Mouse (Mus musculus) MEL (cell line): Measurements from ENCODE around the gene Psmg3. TPM values are rescaled to one million over a fixed set of nuclear protein-coding genes. Genes with fewer than 3 reads are reported as not detected.

Experiments
- CTCF ChIP-seq, 3 experiments: IDR thresholded peaks in 2 of 3; conservative IDR thresholded peaks in 1 of 3; 2 replicates each; pipeline ENCODE4 v1.5.1; 2011 to 2012; ENCODE audit warnings: low read length in 3 of 3, low read depth in 2 of 3, mild to moderate bottlenecking in 2 of 3, improper control_type of control experiment in 1 of 3, inconsistent platforms in 1 of 3, mixed read lengths in 1 of 3, moderate library complexity in 1 of 3; ENCODE audit not compliant: control insufficient read depth in 1 of 3, insufficient read depth in 1 of 3, poor library complexity in 1 of 3, severe bottlenecking in 1 of 3
- E2F4 ChIP-seq: IDR thresholded peaks from 2 replicates; pipeline ENCODE4 v1.6.1; 2011; ENCODE audit warnings: low read depth, low read length, improper control_type of control experiment, borderline replicate concordance
- ELF1 ChIP-seq: IDR thresholded peaks from 2 replicates; pipeline ENCODE4 v1.6.1; 2014; ENCODE audit warnings: low read depth, mild to moderate bottlenecking, inconsistent platforms, low read length, improper control_type of control experiment, moderate library complexity
- EP300 ChIP-seq, 2 experiments: IDR thresholded peaks; 2 replicates each; pipeline ENCODE4 v1.6.1; 2011; ENCODE audit warnings: improper control_type of control experiment in 2 of 2, low read length in 2 of 2, low read depth in 1 of 2, mild to moderate bottlenecking in 1 of 2
- GATA1 ChIP-seq: IDR thresholded peaks from 2 replicates; pipeline ENCODE4 v1.6.1; 2011; ENCODE audit warnings: low read depth, low read length, improper control_type of control experiment
- HCFC1 ChIP-seq: IDR thresholded peaks from 2 replicates; pipeline ENCODE4 v1.6.1; 2012; ENCODE audit warnings: low read depth, mild to moderate bottlenecking, inconsistent platforms, low read length, improper control_type of control experiment, moderate library complexity
- NELFE ChIP-seq: IDR thresholded peaks from 2 replicates; pipeline ENCODE4 v1.6.1; 2011; ENCODE audit warnings: low read depth, low read length, improper control_type of control experiment
- POLR2A ChIP-seq, 2 experiments: IDR thresholded peaks; 2 replicates each; pipeline ENCODE4 v1.6.1; 2011 to 2012; ENCODE audit warnings: low read length in 2 of 2, mild to moderate bottlenecking in 2 of 2, control low read depth in 1 of 2, improper control_type of control experiment in 1 of 2, low read depth in 1 of 2, moderate library complexity in 1 of 2; ENCODE audit not compliant: control insufficient read depth in 1 of 2, insufficient read depth in 1 of 2, poor library complexity in 1 of 2
- SMC3 ChIP-seq: IDR thresholded peaks from 2 replicates; pipeline ENCODE4 v1.6.1; 2011; ENCODE audit warnings: low read depth, low read length, improper control_type of control experiment
- polyA plus RNA-seq, 2 experiments: library from polyadenylated mRNA; stranded (reverse) in 1 of 2; unstranded in 1 of 2; fragments of >175 nt in 1 of 2; fragments of >200 nt in 1 of 2; gene quantifications; 2 replicates each; pipeline versions ENCODE4 v1.2.1 to v1.2.4; 2012; ENCODE audit warnings: low replicate concordance in 2 of 2, low read depth in 1 of 2; ENCODE audit not compliant: insufficient read length in 2 of 2, insufficient read depth in 1 of 2, missing spikeins in 1 of 2
- total RNA-seq: library from RNA; depleted of rRNA; stranded (reverse); fragments of 300-350 nt; gene quantifications from 2 replicates; pipeline ENCODE4 v1.2.3, GENCODE M21; 2012; rRNA removed

Gene Psmg3
- total and polyA plus RNA-seq, 3 experiments: 75.4 to 81.9 TPM; not detected in 1

DNA sequence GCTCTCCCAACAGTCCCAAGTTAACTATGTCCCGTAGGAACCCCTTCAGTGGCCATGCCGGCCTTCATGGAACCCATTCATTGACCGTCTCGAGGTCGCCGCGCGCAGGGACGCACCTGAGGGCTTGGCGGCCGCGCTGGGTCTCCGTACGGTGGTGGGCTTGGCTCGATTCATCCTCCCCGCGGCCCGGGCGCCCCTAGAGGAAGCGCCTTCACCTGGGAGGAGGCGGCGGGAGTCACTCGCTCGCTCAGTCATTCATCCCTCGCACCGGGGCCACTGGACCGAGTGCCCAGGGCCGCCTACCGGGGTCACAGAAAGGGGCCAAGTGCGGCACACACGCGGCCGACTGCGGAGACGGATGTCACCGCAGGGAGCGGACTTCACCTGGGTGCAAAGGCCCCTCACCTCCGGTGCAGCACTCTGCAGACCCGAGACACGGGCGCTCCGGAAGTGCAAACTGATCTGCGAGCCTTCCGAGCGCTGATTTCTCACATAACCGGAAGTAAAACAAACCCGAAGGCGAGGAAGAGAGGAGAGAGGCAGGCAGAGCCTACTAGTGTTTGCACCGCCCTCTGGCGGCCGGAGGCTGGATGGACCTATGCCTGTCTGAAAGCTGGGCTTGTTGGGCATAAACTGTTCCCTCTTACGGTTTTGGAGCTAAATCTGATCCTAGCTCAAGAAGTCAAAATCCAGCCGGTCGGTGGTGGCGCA lies 51.3 kb downstream of the Psmg3 start, which contains the start of gene Ints1 (continued):
- TF ChIP-seq E2F4 (no peak), SMC3 (peak; percentile 45), ELF1 (peak; percentile 82), POLR2A (IDR thresholded peaks at IDR 0.05; ENCODE audit: control insufficient read depth in 1 of 2, insufficient read depth in 1 of 2, low read depth in 1 of 2, low read length in 2 of 2, poor library complexity in 1 of 2) (peak; percentile 53 to 84; a peak in 3 of 4 replicates), NELFE (peak; percentile 76), HCFC1 (peak; percentile 96), CTCF (IDR thresholded peaks at IDR 0.05 in 2 of 3, conservative IDR thresholded peaks at IDR 0.05 in 1 of 3; ENCODE audit: control insufficient read depth in 1 of 3, insufficient read depth in 1 of 3, low read depth in 2 of 3, low read length in 3 of 3, poor library complexity in 1 of 3, severe bottlenecking in 1 of 3) (peak; percentile 94 to 96 (median 94)), GATA1 (0 out of 2 replicates have a peak, but pooled peaks have one; percentile 23), EP300 (IDR thresholded peaks at IDR 0.05; ENCODE audit: low read depth in 1 of 2, low read length in 2 of 2) (peak in 1 of 2 experiments; percentile 41; a peak in 2 of 4 replicates)

Other genes starting within 250 kb of the Psmg3 start
- gene Micall2, start 90.5 kb downstream of the Psmg3 start, total RNA-seq: 3.3 and 5.4 TPM in 2 replicates
- gene Micall2, start 90.5 kb downstream of the Psmg3 start, polyA plus RNA-seq: 10 to 100 TPM in 1 of 2 experiments, not detected in 1; 17.6 TPM
- 77.9 and 82.5 TPM in 2 replicates for gene Ints1, start 51.2 kb downstream of the Psmg3 start, total RNA-seq
- 10 to 100 TPM in 1 of 2 experiments, not detected in 1; 89.2 TPM for gene Ints1, start 51.2 kb downstream of the Psmg3 start, polyA plus RNA-seq
- 43.6 and 62.1 TPM in 2 replicates for gene Mafk, start 35.4 kb downstream of the Psmg3 start, total RNA-seq
- 10 to 100 TPM in 1 of 2 experiments, not detected in 1; 56.5 TPM for gene Mafk, start 35.4 kb downstream of the Psmg3 start, polyA plus RNA-seq
- gene Tmem184a, start 7.0 kb downstream of the Psmg3 start, total RNA-seq: 0.07 and 0.27 TPM in 2 replicates
- under 1 TPM in 1 of 2 experiments, not detected in 1; 0.10 TPM for gene Tmem184a, start 7.0 kb downstream of the Psmg3 start, polyA plus RNA-seq
- not detected in 2 replicates for gene Gm26938, start 478 bp downstream of the Psmg3 start, total RNA-seq
- under 1 TPM in 1 of 2 experiments, not detected in 1; 0.11 TPM for gene Gm26938, start 478 bp downstream of the Psmg3 start, polyA plus RNA-seq
- 0.07 TPM in 1 of 2 replicates, not detected in the other for gene Elfn1, start 81.1 kb upstream of the Psmg3 start, total RNA-seq
- under 1 TPM in 1 of 2 experiments, not detected in 1; 0.08 TPM for gene Elfn1, start 81.1 kb upstream of the Psmg3 start, polyA plus RNA-seq